Mouse (Mus musculus): Measurements from ENCODE around the gene Card6.

DNA sequence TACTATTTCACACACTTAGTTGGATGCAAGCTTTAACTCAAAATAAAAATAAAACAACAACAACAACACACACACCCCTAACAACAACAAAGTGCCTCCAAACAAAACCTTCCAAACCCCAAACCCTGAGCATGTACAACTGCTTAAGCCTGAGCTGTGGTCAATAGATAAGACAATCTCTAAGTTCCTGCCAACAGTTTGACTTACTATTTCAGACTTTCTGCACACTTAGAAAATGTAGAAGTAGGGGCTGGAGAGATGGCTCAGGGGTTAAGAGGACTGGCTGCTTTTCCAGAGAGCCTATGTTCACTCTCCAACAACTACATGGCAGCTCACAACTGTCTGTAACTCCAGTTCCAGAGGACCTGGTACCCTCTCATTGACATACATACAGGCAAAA is 32.0 kb upstream of the Card6 start:
- TF ChIP-seq CTCF (IDR thresholded peaks at IDR 0.05; ENCODE audit: borderline replicate concordance, extremely low read depth, insufficient read depth, insufficient read length) = no peak
- TF ChIP-seq POLR2A (IDR thresholded peaks at IDR 0.05; ENCODE audit: borderline replicate concordance, extremely low read depth, insufficient read depth, insufficient read length, poor library complexity, severe bottlenecking) = no peak

Data from brain, embryonic 14.5 days (tissue).